Mouse (Mus musculus): ENCODE measurements at regions not wholly inside any gene's neighbourhood (a gene's known extent, or its start where the extent isn't known, plus 50 kb on each side); places are given as distances from the start of the nearest gene placed in this dataset.

DNA sequence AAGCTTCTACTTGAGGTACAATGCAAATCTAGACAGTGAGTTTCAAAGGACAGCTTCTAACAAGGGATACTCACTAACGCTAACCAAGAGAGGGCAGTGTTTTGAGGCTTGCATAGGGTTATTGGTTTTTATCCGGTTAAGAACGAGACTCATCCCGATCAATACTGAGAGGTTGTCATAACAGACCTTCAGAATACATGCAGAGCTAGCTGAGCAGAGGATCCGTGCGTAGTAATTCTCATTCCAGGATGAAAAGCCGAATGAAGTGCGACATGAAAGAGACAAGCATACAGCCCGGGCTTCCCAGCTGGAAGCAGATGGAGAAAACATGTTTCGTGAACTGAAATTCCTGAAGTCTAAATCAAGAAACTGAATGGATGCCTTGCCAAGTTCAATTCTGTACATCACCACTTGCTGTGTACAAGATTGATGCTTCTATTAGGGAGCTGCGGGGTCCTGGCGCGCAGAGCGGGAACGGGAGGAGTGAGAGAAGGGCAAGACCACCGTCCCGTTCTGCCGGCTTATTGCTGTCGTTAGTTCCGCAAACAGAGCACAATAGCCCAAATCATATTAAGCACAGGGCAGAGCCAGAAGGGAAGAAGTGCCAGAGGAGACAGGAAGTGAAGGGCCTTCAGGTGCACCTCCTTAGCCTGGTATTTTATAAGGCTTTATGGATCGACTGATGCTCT lies 65.4 kb upstream of the Tes start:
- DNase-seq (ENCODE audit: extremely low spot score in 1 of 2, low spot score in 1 of 2): no peak

DNA sequence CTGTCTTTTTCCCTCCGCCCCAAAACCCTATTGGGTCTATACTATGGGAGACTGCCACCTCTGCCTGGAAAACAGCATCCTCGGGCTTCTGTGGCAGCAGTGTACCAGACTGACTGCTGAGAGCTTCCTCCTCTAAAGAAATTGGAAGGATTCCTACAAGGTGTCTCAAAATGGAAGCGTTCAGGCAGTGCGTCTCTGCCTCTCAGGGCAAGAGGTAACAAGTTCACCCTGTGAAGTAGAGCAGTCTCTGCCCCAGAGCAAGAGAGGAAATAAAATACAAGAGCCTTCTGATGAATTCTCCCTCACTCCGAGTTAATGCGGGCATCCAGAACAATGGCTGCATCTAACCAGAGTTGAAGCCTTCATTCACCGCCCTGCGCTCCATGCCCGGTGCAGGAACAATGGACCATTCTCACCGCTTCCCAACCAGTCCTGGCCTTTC lies 69.4 kb upstream of the Tes start:
- DNase-seq (ENCODE audit: extremely low spot score in 1 of 2, low spot score in 1 of 2): no peak

DNA sequence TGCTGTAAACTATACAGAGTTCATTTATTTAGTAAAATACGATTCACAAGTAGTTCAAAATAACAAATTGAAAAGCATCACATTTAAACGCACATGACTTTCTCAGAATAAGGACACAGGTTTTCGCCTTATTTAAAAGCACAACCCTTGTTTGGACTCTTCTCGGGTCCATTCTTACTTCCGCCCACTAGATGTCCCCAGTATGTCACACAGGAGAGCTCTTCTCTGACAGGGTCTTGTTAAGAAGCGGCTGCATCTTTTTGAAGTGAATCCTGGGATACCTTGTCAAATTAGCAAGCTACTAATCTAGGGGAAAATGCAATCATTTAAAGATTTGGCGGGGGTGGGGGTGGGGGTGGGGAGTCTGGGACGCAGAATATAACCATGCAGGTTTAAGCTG lies 70.2 kb upstream of the Tes start:
- no peak for DNase-seq (ENCODE audit: extremely low spot score in 1 of 2, low spot score in 1 of 2)

DNA sequence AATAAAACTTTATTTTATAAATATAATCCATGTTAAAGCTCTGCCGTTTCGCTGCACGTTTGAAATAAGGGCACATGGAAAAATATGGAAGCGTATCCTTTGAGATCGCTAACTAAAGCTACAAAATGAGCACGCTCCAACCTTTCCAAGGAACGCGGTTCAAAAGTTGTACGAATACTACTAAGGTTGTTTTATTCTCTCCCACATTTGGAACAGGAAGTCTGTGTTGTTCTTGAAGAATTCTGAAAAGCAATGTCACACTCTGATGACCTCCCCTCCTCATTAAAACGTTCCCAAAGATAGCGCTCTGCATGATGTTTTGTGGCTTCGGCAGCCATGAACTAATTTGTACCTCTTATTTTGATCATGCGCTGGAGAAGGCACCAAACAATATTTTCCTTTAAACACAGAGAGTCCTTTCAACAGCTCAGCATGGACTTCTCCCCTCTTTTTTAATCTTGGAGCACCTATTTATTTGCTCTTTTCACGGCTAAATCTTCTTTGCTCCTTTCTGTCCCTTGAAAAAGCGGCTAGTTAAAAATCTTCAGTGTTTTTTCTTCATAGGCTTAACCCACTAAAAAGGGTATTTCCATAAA lies 72.9 kb upstream of the Tes start:
- DNase-seq (ENCODE audit: extremely low spot score in 1 of 2, low spot score in 1 of 2): no peak

DNA sequence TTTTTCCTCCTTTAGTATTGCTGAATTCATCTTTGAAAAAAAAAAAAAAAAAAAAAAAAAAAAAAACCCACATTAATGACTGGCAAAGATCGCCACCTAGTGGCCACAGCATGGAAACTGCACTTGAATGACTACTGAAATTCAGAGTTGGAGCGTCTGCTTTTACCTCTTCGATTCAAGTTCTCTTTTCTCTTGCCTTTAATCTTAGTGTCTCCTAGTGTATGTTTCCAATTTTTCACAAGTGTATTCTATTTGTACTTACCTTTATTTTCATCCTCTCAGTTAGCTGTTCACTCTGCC lies 79.9 kb upstream of the Tfec start:
- DNase-seq (ENCODE audit: extremely low spot score in 1 of 2, low spot score in 1 of 2): peak in 1 of 2 experiments; percentile 47

DNA sequence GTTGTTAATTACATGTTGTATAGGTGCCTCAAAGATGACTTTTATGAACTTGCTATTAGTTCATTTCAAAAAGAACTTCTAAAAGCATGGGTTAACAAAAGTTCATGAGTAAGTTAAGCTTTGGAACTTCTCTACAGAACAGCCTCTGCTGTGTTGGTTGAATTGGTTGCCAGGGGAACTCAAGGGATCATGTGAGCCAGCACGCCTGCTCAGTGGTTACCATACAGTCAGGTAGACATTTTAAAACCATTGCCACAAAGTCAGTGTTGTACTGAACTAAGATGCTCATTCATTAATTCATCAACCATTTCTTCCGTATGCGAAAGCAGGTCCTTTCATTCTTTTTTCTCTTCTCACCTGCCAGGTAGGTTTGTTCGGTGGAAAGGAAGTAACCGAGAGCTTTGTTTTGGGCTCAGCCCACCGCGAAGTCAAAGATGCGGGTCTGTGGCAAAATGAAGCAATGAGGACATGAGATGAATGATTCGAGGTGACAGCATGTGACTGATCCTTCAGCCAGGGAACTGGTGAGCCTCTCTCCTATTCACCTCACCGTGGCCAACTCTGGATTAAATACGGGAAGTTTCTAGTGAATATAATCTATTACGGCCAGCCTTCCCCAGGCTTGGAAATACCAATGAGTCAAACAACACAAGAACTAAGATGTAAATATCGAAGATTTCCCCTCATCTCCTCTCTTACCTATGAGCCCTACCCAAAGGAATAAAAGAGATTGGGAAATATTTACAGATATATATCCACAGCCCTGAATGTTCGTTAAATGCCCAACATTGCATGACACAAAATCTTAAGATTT lies 79.4 kb upstream of the Tfec start:
- no peak for DNase-seq (ENCODE audit: extremely low spot score in 1 of 2, low spot score in 1 of 2)

DNA sequence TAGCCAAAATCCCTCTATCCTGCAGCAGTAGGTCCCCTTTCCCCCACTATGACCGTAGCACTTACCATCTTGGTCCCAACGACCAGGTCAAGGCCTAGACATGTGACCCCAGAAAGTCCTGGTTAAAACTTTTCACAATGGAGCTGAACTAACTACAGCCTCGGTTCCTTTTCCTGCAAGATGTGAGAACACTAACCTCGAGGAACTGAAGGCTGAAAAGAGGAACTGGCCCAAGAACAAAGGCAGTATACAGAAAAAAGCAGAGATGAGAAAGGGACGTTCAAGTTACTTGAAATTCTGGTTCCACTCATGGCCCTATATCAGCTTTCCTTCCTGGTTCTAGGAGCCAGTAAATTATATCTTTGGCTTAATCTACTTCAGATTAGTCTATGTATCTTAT lies 67.4 kb upstream of the Tfec start:
- no peak for DNase-seq (ENCODE audit: extremely low spot score in 1 of 2, low spot score in 1 of 2)

DNA sequence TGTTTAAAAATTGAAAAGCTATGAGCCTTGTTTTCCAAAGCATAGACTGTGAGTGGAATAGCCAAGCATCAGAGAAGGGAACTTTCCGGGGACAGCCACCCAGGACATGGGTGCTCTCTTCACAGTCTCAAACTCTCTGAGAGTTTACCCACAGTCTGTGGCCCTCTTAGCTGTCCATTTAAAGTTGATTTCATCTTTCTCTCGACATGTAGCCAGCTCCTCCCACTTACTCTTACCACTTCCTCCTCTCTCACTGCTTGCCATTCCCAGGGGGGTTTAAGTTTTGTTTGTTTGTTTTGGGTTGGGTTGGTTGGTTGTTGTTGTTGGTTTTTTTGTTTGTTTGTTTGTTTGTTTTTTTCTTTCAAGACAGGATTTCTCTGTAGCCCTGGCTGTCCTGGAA lies 66.1 kb upstream of the Tfec start:
- DNase-seq (ENCODE audit: extremely low spot score in 1 of 2, low spot score in 1 of 2): no peak

DNA sequence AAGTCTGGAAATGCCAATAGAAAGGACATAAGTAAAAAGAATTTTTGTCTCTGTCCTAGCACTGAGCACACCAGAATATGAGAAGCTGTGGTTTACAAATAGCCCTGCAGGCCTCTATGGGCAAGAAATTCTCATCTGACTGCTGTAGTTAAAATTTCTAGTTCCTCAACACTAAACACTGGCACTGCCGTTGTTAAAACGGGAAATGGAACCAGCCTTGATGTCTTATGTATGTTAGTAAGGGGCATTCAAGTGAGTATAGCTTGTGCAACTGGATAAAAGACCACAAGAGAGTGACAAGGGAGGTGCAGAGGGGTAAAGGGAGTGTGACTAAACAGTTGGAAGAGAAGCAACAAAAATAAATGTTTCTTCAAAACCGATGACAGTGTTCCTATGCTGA lies 65.7 kb upstream of the Tfec start:
- DNase-seq (ENCODE audit: extremely low spot score in 1 of 2, low spot score in 1 of 2): no peak

DNA sequence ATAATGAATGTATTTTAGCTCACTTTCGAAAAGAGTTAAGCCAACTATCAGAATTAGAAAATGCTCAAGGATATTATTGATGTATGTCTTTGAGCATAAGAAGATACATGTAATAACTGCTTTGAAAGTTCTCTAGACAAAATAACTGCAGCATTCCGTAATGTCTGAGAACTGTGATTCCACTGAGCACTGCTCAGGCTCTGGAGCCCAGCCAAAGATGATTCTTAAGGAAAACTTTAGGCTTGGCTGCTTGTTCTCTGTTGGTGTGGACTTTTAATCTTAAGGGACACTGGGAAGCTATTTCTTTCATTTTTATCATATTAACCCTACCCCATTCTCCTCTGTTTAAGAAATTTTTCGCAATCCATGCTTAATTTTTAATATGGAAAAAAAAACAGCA lies 59.9 kb upstream of the Tfec start:
- DNase-seq (ENCODE audit: extremely low spot score in 1 of 2, low spot score in 1 of 2): no peak

DNA sequence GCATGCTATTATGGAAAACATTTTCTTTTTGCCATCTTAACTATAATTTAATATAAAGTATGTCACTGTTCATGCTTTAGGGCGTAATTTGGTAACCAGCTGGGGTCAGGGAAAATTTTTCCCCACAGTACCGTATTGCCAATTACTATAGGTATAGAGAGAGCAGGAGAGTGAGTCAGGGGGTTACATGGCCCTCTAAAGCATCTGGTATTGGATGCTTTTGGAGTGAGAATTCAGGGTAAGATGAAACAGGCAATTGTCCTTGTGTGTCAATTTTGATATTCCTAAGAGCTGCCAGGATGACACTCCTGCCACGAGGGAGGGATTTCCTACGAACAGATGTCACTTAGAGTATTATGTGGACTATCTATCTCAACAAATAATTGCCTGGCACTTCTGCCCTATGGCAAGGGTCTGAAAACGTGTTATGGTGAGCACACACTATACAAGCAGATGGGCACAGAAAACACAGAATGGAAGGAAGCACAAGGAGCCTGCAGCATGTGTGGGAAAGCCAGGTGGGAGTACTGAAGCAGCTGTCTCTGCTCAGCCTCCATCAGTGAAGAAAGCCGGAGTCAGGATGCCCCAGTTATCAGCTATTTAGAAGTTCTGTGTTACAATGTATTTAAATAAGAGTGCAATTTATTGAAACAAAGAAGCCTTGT lies 58.7 kb upstream of the Tfec start:
- DNase-seq (ENCODE audit: extremely low spot score in 1 of 2, low spot score in 1 of 2): no peak
